Mouse (Mus musculus) lung, embryonic 16.5 days (tissue): Measurements from ENCODE around the gene Ankrd33b. TPM values are rescaled to one million over a fixed set of nuclear protein-coding genes. Genes with fewer than 3 reads are reported as not detected.

Experiments
- ATAC-seq: fragments of 200-750 bp; cut with Nextera tagmentation; 2 replicates; pipeline ENCODE4 v1.8.0; 2017; ENCODE audit warnings: low read depth, mild to moderate bottlenecking, moderate library complexity
- H3K27ac ChIP-seq: fragments of 300-500 bp; sonication (generic); 2 replicates; pipeline ENCODE4 v1.5.1; 2014; ENCODE audit warnings: mild to moderate bottlenecking, control low read depth, low read length
- H3K27me3 ChIP-seq: fragments of 300-500 bp; sonication (generic); 2 replicates; pipeline ENCODE4 v1.6.1; 2014; ENCODE audit warnings: low read depth, low read length, mixed read lengths; ENCODE audit not compliant: control insufficient read depth, insufficient read depth
- H3K36me3 ChIP-seq: fragments of 300-500 bp; sonication (generic); 2 replicates; pipeline ENCODE4 v1.6.1; 2014; ENCODE audit warnings: low read length; ENCODE audit not compliant: control insufficient read depth, insufficient read depth
- H3K4me1 ChIP-seq: fragments of 300-500 bp; sonication (generic); replicated peaks from 2 replicates; pipeline ENCODE4 v1.6.1; 2014; ENCODE audit warnings: low read length, mixed read lengths; ENCODE audit not compliant: control insufficient read depth, insufficient read depth
- H3K4me2 ChIP-seq: fragments of 300-500 bp; sonication (generic); 2 replicates; pipeline ENCODE4 v1.6.1; 2014; ENCODE audit warnings: low read depth, low read length, control low read depth
- H3K4me3 ChIP-seq: fragments of 300-500 bp; sonication (generic); 2 replicates; pipeline ENCODE4 v1.5.1; 2014; ENCODE audit warnings: mild to moderate bottlenecking, low read length, control low read depth
- H3K9ac ChIP-seq: fragments of 300-500 bp; sonication (generic); 2 replicates; pipeline ENCODE4 v1.6.1; 2014; ENCODE audit warnings: low read length, control low read depth
- H3K9me3 ChIP-seq: fragments of 300-500 bp; sonication (generic); 2 replicates; pipeline ENCODE4 v1.6.1; 2016; ENCODE audit warnings: low read length; ENCODE audit not compliant: control insufficient read depth
- WGBS: fragments of 180-500 bp; shearing (Covaris S2); extraction: QIAGEN DNeasy Blood & Tissue Kit; methylation state at CpG from one replicate; pipeline ENCODE4 v1.1.7; 2014; 5-methylcytosine and 5-hydroxymethylcytosine counted together
- polyA plus RNA-seq: library from polyadenylated mRNA; unstranded; fragments of >200 nt; fragmentation: Nextera tagmentation; extraction: Ambion mirVana; gene quantifications from 2 replicates; pipeline ENCODE4 v1.2.1, GENCODE M21; 2015

Gene Ankrd33b
- polyA plus RNA-seq, 1 experiment from 2014 or later, result 3.9 TPM

- Histone ChIP-seq H3K4me3 (no peak overlapping the region), H3K27me3 (no peaks in the 10 kb centered on the region), H3K9ac (no peak overlapping the region), H3K4me2 (no peak overlapping the region), H3K9me3 (no peaks in the 10 kb centered on the region), H3K36me3 (no peaks in the 10 kb centered on the region), H3K27ac (no peak overlapping the region), H3K4me1 (peaks cover 15% of the 10 kb centered on the region)
- WGBS, result 83% methylated on average over 5 of the region's 5 CpGs
- no peak for ATAC-seq
These were observed 19.3 kb downstream of the Ankrd33b start for GRCm38 (mm10) chr15:31348241-31348640.

DNA sequence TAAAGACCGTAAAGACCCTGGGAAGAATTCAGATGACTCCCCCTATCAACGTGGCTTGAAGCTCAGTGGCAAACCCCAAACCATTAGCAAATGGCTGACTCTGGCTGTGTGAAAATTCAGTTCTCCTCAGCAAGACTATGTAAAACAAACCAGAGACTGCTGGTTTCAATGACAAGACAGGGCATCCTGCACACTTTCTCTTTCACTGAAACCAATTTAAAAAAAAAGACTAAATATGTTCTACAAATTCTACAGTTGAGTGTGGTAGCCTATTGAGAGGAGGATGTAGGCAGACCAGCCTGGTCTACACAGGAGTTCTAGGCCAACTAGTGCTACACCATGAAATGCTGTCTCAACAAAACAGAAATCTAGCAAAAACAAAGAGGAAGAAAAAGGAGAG is 21.0 kb downstream of the Ankrd33b start:
- Histone ChIP-seq H3K27ac (no peak overlapping the region), H3K9ac (no peak overlapping the region), H3K27me3 (no peaks in the 10 kb centered on the region), H3K4me2 (no peak overlapping the region), H3K36me3 (no peaks in the 10 kb centered on the region), H3K9me3 (no peaks in the 10 kb centered on the region), H3K4me3 (no peak overlapping the region), H3K4me1 (peaks cover 24% of the 10 kb centered on the region)
- 73% methylated on average over 2 of the region's 2 CpGs for WGBS
- no peak for ATAC-seq

DNA sequence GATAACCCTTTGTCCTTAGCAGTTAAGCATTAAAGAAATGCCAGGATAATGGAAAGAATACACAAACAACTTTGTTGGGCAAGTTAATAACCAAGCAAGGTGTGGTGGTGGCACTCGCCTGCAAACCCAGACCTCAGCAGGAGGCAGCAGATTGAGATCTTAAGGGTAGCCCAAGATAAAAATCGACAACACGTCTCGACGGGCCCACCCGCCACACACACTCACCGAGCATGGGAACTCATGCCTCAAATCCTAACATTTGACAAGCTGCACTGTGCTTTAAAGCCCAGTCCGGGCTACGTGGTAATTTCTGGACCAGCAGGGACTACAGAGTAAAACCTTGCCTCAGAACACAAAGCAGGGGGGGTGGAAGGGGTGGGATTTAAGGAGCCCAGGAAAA is 22.2 kb downstream of the Ankrd33b start:
- H3K27ac ChIP-seq, result no peak overlapping the region
- H3K4me1 ChIP-seq, result peaks cover 24% of the 10 kb centered on the region
- H3K27me3 ChIP-seq, result no peaks in the 10 kb centered on the region
- no peak for ATAC-seq
- H3K9me3 ChIP-seq, result no peaks in the 10 kb centered on the region
- H3K36me3 ChIP-seq, result no peaks in the 10 kb centered on the region
- no peak overlapping the region for H3K4me3 ChIP-seq
- no peak overlapping the region for H3K9ac ChIP-seq
- 49% methylated on average over 9 of the region's 9 CpGs for WGBS
- no peak overlapping the region for H3K4me2 ChIP-seq

GRCm38 (mm10) chr15:31344811-31345211 is 22.7 kb downstream of the Ankrd33b start:
- Histone ChIP-seq H3K9me3 (no peaks in the 10 kb centered on the region), H3K4me3 (no peak overlapping the region), H3K36me3 (no peaks in the 10 kb centered on the region), H3K4me2 (no peak overlapping the region), H3K27me3 (no peaks in the 10 kb centered on the region), H3K27ac (no peak overlapping the region), H3K4me1 (peaks cover 21% of the 10 kb centered on the region), H3K9ac (no peak overlapping the region)
- ATAC-seq, result no peak
- WGBS, result 77% methylated on average over 18 of the region's 18 CpGs

DNA sequence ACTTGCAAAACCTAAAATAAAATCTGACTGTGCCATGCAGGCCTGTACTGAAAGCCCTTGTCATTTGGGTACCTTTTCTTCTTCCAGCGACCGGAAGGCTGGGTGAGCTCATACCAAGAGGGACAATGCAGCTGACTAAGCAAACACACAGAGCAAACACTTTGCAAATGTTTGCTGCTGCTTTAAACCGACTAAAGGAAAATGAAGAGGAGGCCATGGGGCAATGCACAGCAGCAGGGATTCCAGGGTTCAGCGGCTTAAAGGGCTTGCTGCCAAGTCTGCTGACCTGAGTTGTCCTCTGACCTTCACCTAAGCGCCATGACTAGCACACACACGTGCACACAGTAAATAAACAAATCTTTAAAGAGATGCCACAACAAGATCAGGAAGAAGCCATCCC is 23.9 kb downstream of the Ankrd33b start:
- no peaks in the 10 kb centered on the region for H3K36me3 ChIP-seq
- ATAC-seq, result peak; percentile 66
- H3K4me3 ChIP-seq, result no peak overlapping the region
- H3K27me3 ChIP-seq, result no peaks in the 10 kb centered on the region
- WGBS, result 12% methylated on average over 6 of the region's 6 CpGs
- H3K9ac ChIP-seq, result no peak overlapping the region
- peak overlapping the region; percentile 25; the same call in 1 of the 2 replicates for H3K27ac ChIP-seq
- H3K9me3 ChIP-seq, result no peaks in the 10 kb centered on the region
- 0 out of 2 replicates have a peak overlapping the region, but pooled peaks have one; percentile 2 for H3K4me2 ChIP-seq
- peaks cover 21% of the 10 kb centered on the region for H3K4me1 ChIP-seq

GRCm38 (mm10) chr15:31342496-31342901 is 25.0 kb downstream of the Ankrd33b start:
- peak overlapping the region; percentile 83 for H3K27ac ChIP-seq
- H3K36me3 ChIP-seq, result no peaks in the 10 kb centered on the region
- H3K4me1 ChIP-seq, result peaks cover 21% of the 10 kb centered on the region
- no peak overlapping the region for H3K4me2 ChIP-seq
- H3K9me3 ChIP-seq, result no peaks in the 10 kb centered on the region
- no peak overlapping the region for H3K4me3 ChIP-seq
- H3K27me3 ChIP-seq, result no peaks in the 10 kb centered on the region
- ATAC-seq, result peak; percentile 59
- 14% methylated on average over 8 of the region's 8 CpGs for WGBS
- no peak overlapping the region for H3K9ac ChIP-seq

GRCm38 (mm10) chr15:31342001-31342400 is 25.5 kb downstream of the Ankrd33b start:
- WGBS, result 39% methylated on average over 1 of the region's 1 CpGs
- Histone ChIP-seq H3K27me3 (no peaks in the 10 kb centered on the region), H3K9me3 (no peaks in the 10 kb centered on the region), H3K4me3 (no peak overlapping the region), H3K36me3 (no peaks in the 10 kb centered on the region), H3K27ac (peak overlapping the region; percentile 83), H3K4me1 (peaks cover 21% of the 10 kb centered on the region), H3K4me2 (no peak overlapping the region), H3K9ac (no peak overlapping the region)
- peak; percentile 18; the same call in 1 of the 2 replicates for ATAC-seq

GRCm38 (mm10) chr15:31338656-31339291 is 28.8 kb downstream of the Ankrd33b start:
- no peak overlapping the region for H3K4me3 ChIP-seq
- no peak overlapping the region for H3K4me2 ChIP-seq
- no peaks in the 10 kb centered on the region for H3K36me3 ChIP-seq
- ATAC-seq, result no peak
- no peaks in the 10 kb centered on the region for H3K9me3 ChIP-seq
- H3K4me1 ChIP-seq, result peaks cover 17% of the 10 kb centered on the region
- no peak overlapping the region for H3K9ac ChIP-seq
- 65% methylated on average over 10 of the region's 10 CpGs for WGBS
- H3K27me3 ChIP-seq, result no peaks in the 10 kb centered on the region
- H3K27ac ChIP-seq, result no peak overlapping the region

GRCm38 (mm10) chr15:31337983-31338382 is 29.5 kb downstream of the Ankrd33b start:
- WGBS, result 74% methylated on average over 6 of the region's 6 CpGs
- ATAC-seq, result no peak
- Histone ChIP-seq H3K9me3 (no peaks in the 10 kb centered on the region), H3K4me3 (no peak overlapping the region), H3K27ac (no peak overlapping the region), H3K36me3 (no peaks in the 10 kb centered on the region), H3K27me3 (no peaks in the 10 kb centered on the region), H3K9ac (no peak overlapping the region), H3K4me2 (no peak overlapping the region), H3K4me1 (peaks cover 12% of the 10 kb centered on the region)
